Mouse (Mus musculus) cerebellum, adult 2 months (tissue): ENCODE results near the gene Polm.

Experiments
- CTCF ChIP-seq: fragments of 200-500 bp; IDR thresholded peaks from 2 replicates; pipeline ENCODE4 v1.5.1; 2011; ENCODE audit warnings: low read depth, mild to moderate bottlenecking, control low read depth, low read length, moderate library complexity, borderline replicate concordance; ENCODE audit not compliant: insufficient read depth
- POLR2A ChIP-seq: fragments of 200-500 bp; IDR thresholded peaks from 2 replicates; pipeline ENCODE4 v1.6.1; 2011; ENCODE audit warnings: low read length, control low read depth, borderline replicate concordance; ENCODE audit not compliant: insufficient read depth

GRCm38 (mm10) chr11:5813381-5813780, 24.4 kb downstream of the Polm start:
- TF ChIP-seq POLR2A (no peak), CTCF (no peak)
